Mouse (Mus musculus) ES-Bruce4 (cell line): ENCODE measurements around the gene Glo1.

Experiments used
- CTCF ChIP-seq: IDR thresholded peaks from one replicate; pipeline ENCODE4 v1.8.1; 2011; ENCODE audit warnings: low read depth, low read length
- POLR2A ChIP-seq: IDR thresholded peaks from one replicate; pipeline ENCODE4 v1.8.1; 2011; ENCODE audit warnings: low read length; ENCODE audit not compliant: insufficient read depth

DNA sequence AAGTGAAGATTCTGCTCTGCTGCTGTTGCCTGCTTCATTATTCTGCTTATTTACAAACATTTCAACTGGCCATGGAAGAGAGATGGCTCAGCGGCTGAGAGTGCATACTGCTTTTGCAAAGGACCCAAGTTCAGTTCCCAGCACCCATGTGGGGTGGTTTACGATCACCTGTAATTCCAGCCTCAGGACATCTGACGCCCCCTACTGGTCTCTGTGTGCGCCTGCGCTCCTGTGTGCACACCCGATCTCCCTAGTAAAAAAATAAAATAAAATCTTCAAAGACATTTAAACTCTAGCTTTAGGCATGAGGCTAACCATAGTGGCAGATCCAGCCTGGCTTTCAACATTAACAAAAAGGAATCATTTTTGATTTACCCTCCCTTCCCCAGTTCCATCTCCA is 46.4 kb upstream of the Glo1 start:
- TF ChIP-seq POLR2A (no peak), CTCF (peak; percentile 41)
